Mouse (Mus musculus) naive thymus-derived CD4-positive, alpha-beta T cell, adult 2 months (primary cell): ENCODE data around the gene Prmt8.

Experiments
- DNase-seq: peaks from one replicate; pipeline ENCODE4 v3.0.0-alpha.2; 2011; ENCODE audit warnings: low read depth

Prmt8 gene

GRCm38 (mm10) chr6:127769275-127770156 lies at the start of gene Prmt8:
TSS of gene Prmt8 (minus strand) at chr6:127769472.
- DNase-seq, result no peak

GRCm38 (mm10) chr6:127803046-127803729 lies 33.9 kb upstream of the Prmt8 start:
- no peak for DNase-seq

GRCm38 (mm10) chr6:127802211-127802610 lies 32.9 kb upstream of the Prmt8 start:
- no peak for DNase-seq

GRCm38 (mm10) chr6:127790023-127790422 lies 20.8 kb upstream of the Prmt8 start:
- DNase-seq, result peak; percentile 1

GRCm38 (mm10) chr6:127770806-127771205 lies 1.5 kb upstream of the Prmt8 start:
- DNase-seq, result no peak

- DNase-seq, result no peak
Observed at GRCm38 (mm10) chr6:127768621-127769274, 524 bp downstream of the Prmt8 start.

GRCm38 (mm10) chr6:127767706-127768493 lies 1.4 kb downstream of the Prmt8 start:
- DNase-seq, result no peak

- DNase-seq, result no peak
Observed at GRCm38 (mm10) chr6:127767201-127767705, 2.0 kb downstream of the Prmt8 start.

- DNase-seq, result no peak
Observed at GRCm38 (mm10) chr6:127766641-127767200, 2.6 kb downstream of the Prmt8 start.

GRCm38 (mm10) chr6:127766041-127766604 lies 3.1 kb downstream of the Prmt8 start:
- DNase-seq, result no peak

GRCm38 (mm10) chr6:127765573-127765972 lies 3.7 kb downstream of the Prmt8 start:
- no peak for DNase-seq

- DNase-seq, result no peak
Observed at GRCm38 (mm10) chr6:127758264-127758663, 11.0 kb downstream of the Prmt8 start.

GRCm38 (mm10) chr6:127757667-127758167 lies 11.6 kb downstream of the Prmt8 start:
- no peak for DNase-seq

- DNase-seq, result no peak
Observed at GRCm38 (mm10) chr6:127756856-127757255, 12.4 kb downstream of the Prmt8 start.

- no peak for DNase-seq
Observed at GRCm38 (mm10) chr6:127753228-127753627, 16.0 kb downstream of the Prmt8 start.

GRCm38 (mm10) chr6:127752681-127753080 lies 16.6 kb downstream of the Prmt8 start:
- DNase-seq, result no peak

GRCm38 (mm10) chr6:127751499-127751898 lies 17.8 kb downstream of the Prmt8 start:
- DNase-seq, result no peak

GRCm38 (mm10) chr6:127748793-127749192 lies 20.5 kb downstream of the Prmt8 start:
- DNase-seq, result no peak

- no peak for DNase-seq
Observed at GRCm38 (mm10) chr6:127742290-127742689, 27.0 kb downstream of the Prmt8 start.

- DNase-seq, result no peak
Observed at GRCm38 (mm10) chr6:127741162-127741561, 28.1 kb downstream of the Prmt8 start.

GRCm38 (mm10) chr6:127740711-127741110 lies 28.6 kb downstream of the Prmt8 start:
- no peak for DNase-seq
